Mouse (Mus musculus) spleen, adult 2 months (tissue): Measurements from ENCODE around the gene Psmc3ip.

Experiments used
- CTCF ChIP-seq: fragments of 200-500 bp; IDR thresholded peaks from 2 replicates; pipeline ENCODE4 v1.5.1; 2011; ENCODE audit warnings: mild to moderate bottlenecking, inconsistent platforms; ENCODE audit not compliant: insufficient read depth, insufficient read length, insufficient replicate concordance; ENCODE audit errors: extremely low read depth
- POLR2A ChIP-seq: fragments of 200-500 bp; IDR thresholded peaks from 2 replicates; pipeline ENCODE4 v1.6.1; 2011; ENCODE audit warnings: low read depth, low read length, inconsistent platforms

DNA sequence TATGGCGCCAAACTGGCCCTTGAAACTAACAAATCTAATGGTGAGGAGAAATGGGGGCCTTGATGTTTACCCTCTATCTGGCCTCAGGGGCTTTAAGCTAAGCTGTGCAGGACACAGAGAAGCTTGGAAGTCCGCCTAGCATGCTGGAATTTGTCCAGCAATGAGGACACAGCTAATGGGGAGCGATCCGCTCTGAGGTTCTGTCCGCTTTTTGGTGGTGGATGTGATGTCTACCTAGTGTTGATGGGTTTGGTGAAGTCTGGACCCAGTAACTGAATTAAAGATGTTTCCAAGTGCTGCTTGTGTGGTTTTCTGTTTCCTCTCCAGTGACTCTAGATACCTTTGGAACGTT, 8.9 kb downstream of the Psmc3ip start:
- TF ChIP-seq POLR2A, result no peak
- TF ChIP-seq CTCF, result no peak
